Mouse (Mus musculus) right cerebral cortex, adult 18-20 months (tissue): ENCODE results near the gene B4galnt1.

ENCODE experiments used
- DNase-seq: peaks from one replicate; pipeline ENCODE4 v3.0.0; 2022; ENCODE audit warnings: mixed read lengths

Gene B4galnt1

GRCm38 (mm10) chr10:127213704-127214421 lies 48.8 kb downstream of the B4galnt1 start:
- no peak for DNase-seq

GRCm38 (mm10) chr10:127214422-127214803 lies 49.4 kb downstream of the B4galnt1 start:
- no peak for DNase-seq

- DNase-seq, result peak; percentile 69
Observed at GRCm38 (mm10) chr10:127216456-127216855, 51.4 kb downstream of the B4galnt1 start.

- no peak for DNase-seq
Observed at GRCm38 (mm10) chr10:127217177-127217576, 52.2 kb downstream of the B4galnt1 start.

- no peak for DNase-seq
Observed at GRCm38 (mm10) chr10:127218339-127218738, 53.3 kb downstream of the B4galnt1 start.
